Comparison of ENCODE assay signal across 9 mouse cellular contexts in the genomic region with DNA sequence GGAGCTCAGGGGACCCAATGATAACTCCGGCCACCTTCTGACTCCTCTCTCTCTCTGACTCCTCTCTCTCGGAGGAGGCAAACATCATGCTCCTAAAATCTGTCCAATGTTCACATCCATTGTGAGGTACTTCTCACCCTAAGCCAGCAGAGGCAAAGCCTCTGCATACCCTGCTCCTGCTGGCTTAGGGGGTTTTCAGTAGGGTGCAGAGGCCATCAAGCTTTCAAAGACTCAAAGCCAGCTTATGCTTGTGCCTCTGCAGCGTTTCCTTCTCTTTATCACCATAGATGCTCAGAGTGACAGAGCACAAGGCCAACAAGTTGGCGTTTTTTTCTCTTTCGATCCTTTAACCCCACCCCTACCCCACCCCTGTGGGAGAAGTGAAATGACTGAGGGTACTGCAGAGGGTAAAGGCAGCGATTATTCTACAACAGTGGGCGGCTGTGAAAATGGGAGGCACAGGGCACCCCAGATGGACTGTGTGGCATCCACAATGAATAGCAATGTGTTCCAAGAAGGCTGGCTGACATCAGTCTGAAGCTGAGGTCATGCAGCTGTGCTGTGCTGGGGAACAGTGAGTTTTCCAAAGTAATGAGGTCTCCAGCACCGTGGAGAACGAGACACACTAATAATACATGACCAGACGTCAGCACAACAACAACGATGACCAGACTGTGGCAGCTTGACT. TPM values are rescaled to one million over a fixed set of nuclear protein-coding genes. Genes with fewer than 3 reads are reported as not detected.
DNase-seq lines count a peak whose midpoint lies in the region; ATAC-seq and TF ChIP-seq lines count a peak whose summit lies in the region.
"Had no signal": no experiment of that assay in that cellular context is flagged by ENCODE, and none has a peak within 500 bp of the region (broad histone marks: within the 10 kb centered on the region; RNA-seq: fewer than 3 reads in every experiment).

No protein-coding gene starts in this region.

- no peaks in the 10 kb centered on the region for H3K27me3 ChIP-seq in forebrain, postnatal 0 days (ENCODE audit: insufficient read depth, low read length)
- no peaks in the 10 kb centered on the region for H3K27me3 ChIP-seq in hindbrain, embryonic 10.5 days (ENCODE audit: insufficient read depth, poor library complexity, severe bottlenecking)
- no peaks in the 10 kb centered on the region for H3K27me3 ChIP-seq in midbrain, embryonic 13.5 days
- H3K27me3 ChIP-seq: embryonic facial prominence, embryonic 12.5 days had no signal

- no peaks in the 10 kb centered on the region for H3K9me3 ChIP-seq in forebrain, postnatal 0 days (ENCODE audit: low read length)
- H3K9me3 ChIP-seq in hindbrain, embryonic 10.5 days = no peaks in the 10 kb centered on the region
- no peaks in the 10 kb centered on the region for H3K9me3 ChIP-seq in midbrain, embryonic 13.5 days
- H3K9me3 ChIP-seq: embryonic facial prominence, embryonic 12.5 days had no signal

- no peaks in the 10 kb centered on the region for H3K4me1 ChIP-seq in forebrain, postnatal 0 days (ENCODE audit: insufficient read depth)
- H3K4me1 ChIP-seq in hindbrain, embryonic 10.5 days (replicated peaks) = peaks cover 9% of the 10 kb centered on the region
- 0 out of 2 replicates have a peak, but pooled peaks cover 3% of the 10 kb centered on the region for H3K4me1 ChIP-seq in midbrain, embryonic 13.5 days (replicated peaks)

- H3K27ac ChIP-seq in layer of hippocampus, adult 2 months = peak overlapping the region; percentile 51; the same call in 1 of the 2 replicates
- H3K27ac ChIP-seq in forebrain, postnatal 0 days (ENCODE audit: low read depth, low read length) = no peak overlapping the region
- H3K27ac ChIP-seq in hindbrain, embryonic 10.5 days = peak overlapping the region; percentile 45; the same call in 1 of the 2 replicates
- H3K27ac ChIP-seq in midbrain, embryonic 13.5 days = no peak overlapping the region
- H3K27ac ChIP-seq: embryonic facial prominence, embryonic 12.5 days; left cerebral cortex, adult 2 months had no signal

- peaks cover 14% of the 10 kb centered on the region; the same call in 1 of the 2 replicates for H3K36me3 ChIP-seq in forebrain, postnatal 0 days (ENCODE audit: insufficient read depth)
- H3K36me3 ChIP-seq in hindbrain, embryonic 10.5 days = peaks cover 79% of the 10 kb centered on the region
- peaks cover 35% of the 10 kb centered on the region for H3K36me3 ChIP-seq in midbrain, embryonic 13.5 days

- no peak overlapping the region for H3K4me2 ChIP-seq in forebrain, postnatal 0 days (ENCODE audit: low read depth)
- H3K4me2 ChIP-seq in midbrain, embryonic 13.5 days (replicated peaks) = no peak overlapping the region
- H3K4me2 ChIP-seq: embryonic facial prominence, embryonic 12.5 days had no signal

- WGBS in forebrain, postnatal 0 days = 60% methylated on average over 11 of the region's 11 CpGs
- WGBS in hindbrain, embryonic 10.5 days = 69% methylated on average over 11 of the region's 11 CpGs
- 71% methylated on average over 11 of the region's 11 CpGs for WGBS in midbrain, embryonic 13.5 days

- DNase-seq in layer of hippocampus, adult 2 months (ENCODE audit: low spot score in 2 of 2) = peak in 1 of 2 experiments; percentile 29
- no peak for DNase-seq in layer of hippocampus, postnatal 10 days (ENCODE audit: low spot score in 2 of 2)
- no peak for DNase-seq in forebrain, postnatal 0 days
- no peak for DNase-seq in hindbrain, embryonic 10.5 days (ENCODE audit: low spot score)
- DNase-seq in ovary, postnatal 14 days (ENCODE audit: low spot score) = no peak
- no peak for DNase-seq in c-Kit-positive CD71-positive TER-119-positive erythroid progenitor cells, embryonic 14.5 days (ENCODE audit: low spot score)

- ATAC-seq in forebrain, postnatal 0 days = peak; percentile 32; the same call in 1 of the 2 replicates
- ATAC-seq in midbrain, embryonic 13.5 days = peak; percentile 43; the same call in 1 of the 2 replicates

- H3K9ac ChIP-seq in forebrain, postnatal 0 days = no peak overlapping the region
- no peak overlapping the region for H3K9ac ChIP-seq in midbrain, embryonic 13.5 days (replicated peaks)
- H3K9ac ChIP-seq: embryonic facial prominence, embryonic 12.5 days had no signal

- TF ChIP-seq CTCF in layer of hippocampus, adult 2 months (conservative IDR thresholded peaks at IDR 0.05) = no peak
- no peak for TF ChIP-seq CTCF in forebrain, postnatal 0 days (IDR thresholded peaks at IDR 0.05; ENCODE audit: low read depth)

- H3K4me3 ChIP-seq in layer of hippocampus, adult 2 months = no peak overlapping the region
- H3K4me3 ChIP-seq in forebrain, postnatal 0 days (ENCODE audit: low read depth, low read length) = no peak overlapping the region
- no peak overlapping the region for H3K4me3 ChIP-seq in hindbrain, embryonic 10.5 days
- H3K4me3 ChIP-seq in midbrain, embryonic 13.5 days (replicated peaks) = no peak overlapping the region
- H3K4me3 ChIP-seq: embryonic facial prominence, embryonic 12.5 days; left cerebral cortex, adult 2 months had no signal

RNA-seq across cellular contexts. Expression of a gene that starts 34.3 kb away (rescaled TPM):
- total RNA-seq in layer of hippocampus, adult 2 months (2021) = 1 to 10 TPM; 8.1 to 8.9 TPM
- total RNA-seq in layer of hippocampus, postnatal 10 days (2021) = 1 to 10 TPM; 7.1 to 8.9 TPM
- total RNA-seq in forebrain, postnatal 0 days (2014; rRNA removed) = 7.2 and 13.6 TPM in 2 replicates
- 5.6 and 8.6 TPM in 2 replicates for polyA plus RNA-seq in forebrain, postnatal 0 days (2015; fragmentation: Nextera tagmentation; extraction: Ambion mirVana)
- 10.2 TPM in 2 replicates for polyA plus RNA-seq in hindbrain, embryonic 10.5 days (2016; fragmentation: Nextera tagmentation; extraction: Ambion mirVana)
- polyA plus RNA-seq in midbrain, embryonic 13.5 days (2015; fragmentation: Nextera tagmentation; extraction: Ambion mirVana) = 17.8 and 43.0 TPM in 2 replicates

Comparison
In these comparisons a context has a peak if more than half of its experiments do, and no peak if none do; other contexts are left out.
1. H3K27ac ChIP-seq: peak in layer of hippocampus, adult 2 months (single experiment) and hindbrain, embryonic 10.5 days (single experiment); none in forebrain, postnatal 0 days (single experiment) and midbrain, embryonic 13.5 days (single experiment).